8 mouse cellular contexts compared by ENCODE assay signal in genomic region chr1:93636211-93636897, GRCm38 (mm10). TPM values are rescaled to one million over a fixed set of nuclear protein-coding genes. Genes with fewer than 3 reads are reported as not detected.
DNase-seq lines count a peak whose midpoint lies in the region; ATAC-seq and TF ChIP-seq lines count a peak whose summit lies in the region.

No protein-coding gene starts in this region.

- peak; percentile 36 to 39 for DNase-seq in cerebellum, postnatal 10 days
- no peak for DNase-seq in cerebellum, postnatal 4 days (ENCODE audit: low spot score in 2 of 2)
- DNase-seq in thymus, adult 2 months = no peak
- no peak for DNase-seq in thymus, postnatal 25 days
- no peak for DNase-seq in limb, embryonic 11.5 days (ENCODE audit: low spot score)
- no peak for DNase-seq in cerebellum, adult 9-11 months
- DNase-seq in left cerebral cortex, postnatal 25 days (ENCODE audit: low spot score in 2 of 2) = no peak

- TF ChIP-seq POLR2A in thymus, adult 2 months (IDR thresholded peaks at IDR 0.05; ENCODE audit: control insufficient read depth, extremely low read depth, insufficient read depth, low read length, poor library complexity) = no peak
- TF ChIP-seq POLR2A in small intestine, adult 2 months (IDR thresholded peaks at IDR 0.05; ENCODE audit: low read depth, low read length) = no peak

- H3K9me3 ChIP-seq in limb, embryonic 11.5 days (ENCODE audit: control insufficient read depth, low read length) = no peaks in the 10 kb centered on the region

- peak overlapping the region; percentile 56 for H3K4me3 ChIP-seq in thymus, adult 2 months (ENCODE audit: control insufficient read depth, insufficient read depth, low read length)
- H3K4me3 ChIP-seq in limb, embryonic 11.5 days (ENCODE audit: low read depth, low read length) = peak overlapping the region; percentile 94
- H3K4me3 ChIP-seq in small intestine, adult 2 months (ENCODE audit: low read depth, low read length) = peak overlapping the region; percentile 64

- H3K27me3 ChIP-seq in thymus, adult 2 months (ENCODE audit: control insufficient read depth, insufficient read depth, low read length) = no peaks in the 10 kb centered on the region
- no peaks in the 10 kb centered on the region for H3K27me3 ChIP-seq in limb, embryonic 11.5 days (ENCODE audit: control insufficient read depth, insufficient read depth, low read length)
- no peaks in the 10 kb centered on the region for H3K27me3 ChIP-seq in small intestine, adult 2 months (ENCODE audit: control insufficient read depth, insufficient read depth, low read length)

- H3K36me3 ChIP-seq in thymus, adult 2 months (ENCODE audit: control insufficient read depth, insufficient read depth, low read length) = no peaks in the 10 kb centered on the region
- no peaks in the 10 kb centered on the region for H3K36me3 ChIP-seq in limb, embryonic 11.5 days (ENCODE audit: control insufficient read depth, insufficient read depth, low read length)
- H3K36me3 ChIP-seq in small intestine, adult 2 months (ENCODE audit: control insufficient read depth, insufficient read depth, low read length) = peaks cover 4% of the 10 kb centered on the region

- H3K27ac ChIP-seq in thymus, adult 2 months (ENCODE audit: control insufficient read depth, insufficient read depth, low read length) = peak overlapping the region; percentile 30; the same call in 1 of the 2 replicates
- H3K27ac ChIP-seq in limb, embryonic 11.5 days (replicated peaks; ENCODE audit: low read depth, low read length) = 0 out of 2 replicates have a peak overlapping the region, but pooled peaks have one; percentile 22
- peak overlapping the region; percentile 70 for H3K27ac ChIP-seq in small intestine, adult 2 months (ENCODE audit: insufficient read depth, low read depth, low read length)

- ATAC-seq in limb, embryonic 11.5 days (ENCODE audit: insufficient number of reproducible peaks, low FRiP score, low TSS enrichment, low read depth) = peak; percentile 2; the same call in 1 of the 2 replicates

- peak overlapping the region; percentile 35 for H3K9ac ChIP-seq in limb, embryonic 11.5 days (ENCODE audit: low read length)

- H3K4me1 ChIP-seq in thymus, adult 2 months (replicated peaks; ENCODE audit: control insufficient read depth, insufficient read depth, low read length) = peaks cover 8% of the 10 kb centered on the region
- peaks cover 12% of the 10 kb centered on the region for H3K4me1 ChIP-seq in limb, embryonic 11.5 days (ENCODE audit: control insufficient read depth, insufficient read depth, low read length)
- peaks cover 12% of the 10 kb centered on the region; the same call in 1 of the 2 replicates for H3K4me1 ChIP-seq in small intestine, adult 2 months (ENCODE audit: control insufficient read depth, insufficient read depth, insufficient read length, low read length)

- TF ChIP-seq CTCF in thymus, adult 2 months (IDR thresholded peaks at IDR 0.05; ENCODE audit: borderline replicate concordance, control insufficient read depth, extremely low read depth, insufficient read depth, low read length, poor library complexity) = no peak
- TF ChIP-seq CTCF in small intestine, adult 2 months (IDR thresholded peaks at IDR 0.05; ENCODE audit: extremely low read depth, insufficient read length, insufficient replicate concordance, low read depth, low read length) = no peak

- intact Hi-C loops in left cerebral cortex, postnatal 25 days (cut with DNase I) = no loop called here

- WGBS in thymus, adult 2 months = 35% methylated on average over 7 of the region's 7 CpGs
- WGBS in limb, embryonic 11.5 days = 30% methylated on average over 7 of the region's 7 CpGs
- 20% methylated on average over 7 of the region's 7 CpGs for WGBS in small intestine, adult 2 months

- H3K4me2 ChIP-seq in limb, embryonic 11.5 days (ENCODE audit: low read depth, severe bottlenecking) = peak overlapping the region; percentile 55

RNA-seq across cellular contexts. Expression of gene Stk25, which starts 22.1 kb away (rescaled TPM):
- polyA plus RNA-seq in thymus, adult 2 months (2012; rRNA removed) = 127 and 164 TPM in 2 replicates
- 182 and 191 TPM in 2 replicates for polyA plus RNA-seq in limb, embryonic 11.5 days (2014; fragmentation: Nextera tagmentation; extraction: Ambion mirVana)
- 217 and 306 TPM in 2 replicates for polyA plus RNA-seq in small intestine, adult 2 months (2012; rRNA removed)
- 100 to 1,000 TPM; 376 to 384 TPM for total RNA-seq in left cerebral cortex, postnatal 25 days (2021)

RNA-seq across cellular contexts. Expression of gene Bok, which starts 49.1 kb away (rescaled TPM):
- 19.9 and 30.7 TPM in 2 replicates for polyA plus RNA-seq in thymus, adult 2 months (2012; rRNA removed)
- 29.2 and 29.3 TPM in 2 replicates for polyA plus RNA-seq in limb, embryonic 11.5 days (2014; fragmentation: Nextera tagmentation; extraction: Ambion mirVana)
- 57.1 and 106 TPM in 2 replicates for polyA plus RNA-seq in small intestine, adult 2 months (2012; rRNA removed)
- total RNA-seq in left cerebral cortex, postnatal 25 days (2021) = 10 to 100 TPM; 23.6 to 27.5 TPM

Comparison
In these comparisons a context has a peak if more than half of its experiments do, and no peak if none do; other contexts are left out.
1. DNase-seq: peak in cerebellum, postnatal 10 days (2 of 2); none in cerebellum, postnatal 4 days (0 of 2), thymus, adult 2 months (single experiment), thymus, postnatal 25 days (single experiment), limb, embryonic 11.5 days (single experiment), cerebellum, adult 9-11 months (single experiment) and left cerebral cortex, postnatal 25 days (0 of 2).
2. Peak in every context shown above with its lines, with median percentiles within 50 percentile points of each other: H3K27ac ChIP-seq and H3K4me3 ChIP-seq.